Mouse (Mus musculus) forebrain, embryonic 14.5 days (tissue): ENCODE data around the gene Epsti1. TPM values are rescaled to one million over a fixed set of nuclear protein-coding genes. Genes with fewer than 3 reads are reported as not detected.

Experiments
- ATAC-seq: fragments of 200-750 bp; cut with Nextera tagmentation; 2 replicates; pipeline ENCODE4 v1.8.0; 2017; ENCODE audit warnings: mild to moderate bottlenecking, moderate library complexity
- DNase-seq: peaks from one replicate; pipeline ENCODE4 v3.0.0-alpha.2; 2015; ENCODE audit warnings: low spot score
- H3K27ac ChIP-seq: fragments of 300-500 bp; sonication (generic); 2 replicates; pipeline ENCODE4 v1.5.1; 2014; ENCODE audit warnings: low read depth, mild to moderate bottlenecking, control low read depth, low read length, moderate library complexity
- H3K27me3 ChIP-seq: fragments of 300-500 bp; sonication (generic); replicated peaks from 2 replicates; pipeline ENCODE4 v1.6.1; 2014; ENCODE audit warnings: low read length, control low read depth, mixed read lengths; ENCODE audit not compliant: control insufficient read depth, insufficient read depth
- H3K36me3 ChIP-seq: fragments of 300-500 bp; sonication (generic); 2 replicates; pipeline ENCODE4 v1.6.1; 2014; ENCODE audit warnings: low read length, control low read depth; ENCODE audit not compliant: control insufficient read depth, insufficient read depth
- H3K4me1 ChIP-seq: fragments of 300-500 bp; sonication (generic); 2 replicates; pipeline ENCODE4 v1.6.1; 2014; ENCODE audit warnings: antibody characterized with exemption, low read length, control low read depth; ENCODE audit not compliant: control insufficient read depth, insufficient read depth
- H3K4me2 ChIP-seq: fragments of 300-500 bp; sonication (generic); 2 replicates; pipeline ENCODE4 v1.6.1; 2014; ENCODE audit warnings: mild to moderate bottlenecking, control low read depth, low read length
- H3K4me3 ChIP-seq: fragments of 300-500 bp; sonication (generic); 2 replicates; pipeline ENCODE4 v1.5.1; 2014; ENCODE audit warnings: low read depth, low read length, control low read depth
- H3K9ac ChIP-seq: fragments of 300-500 bp; sonication (generic); 2 replicates; pipeline ENCODE4 v1.6.1; 2014; ENCODE audit warnings: mild to moderate bottlenecking, low read length, control low read depth, moderate library complexity
- H3K9me3 ChIP-seq: fragments of 300-500 bp; sonication (generic); replicated peaks from 2 replicates; pipeline ENCODE4 v1.6.1; 2016; ENCODE audit warnings: low read length, control low read depth, mixed read lengths; ENCODE audit not compliant: control insufficient read depth
- WGBS: fragments of 180-500 bp; shearing (Covaris S2); extraction: QIAGEN DNeasy Blood & Tissue Kit; methylation state at CpG from one replicate; pipeline ENCODE4 v1.1.7; 2014; 5-methylcytosine and 5-hydroxymethylcytosine counted together
- polyA plus RNA-seq: library from polyadenylated mRNA; unstranded; fragments of >200 nt; fragmentation: Nextera tagmentation; extraction: Ambion mirVana; gene quantifications from 2 replicates; pipeline ENCODE4 v1.2.1, GENCODE M21; 2014

The Epsti1 gene
- polyA plus RNA-seq = 0.33 and 0.45 TPM in 2 replicates

DNA sequence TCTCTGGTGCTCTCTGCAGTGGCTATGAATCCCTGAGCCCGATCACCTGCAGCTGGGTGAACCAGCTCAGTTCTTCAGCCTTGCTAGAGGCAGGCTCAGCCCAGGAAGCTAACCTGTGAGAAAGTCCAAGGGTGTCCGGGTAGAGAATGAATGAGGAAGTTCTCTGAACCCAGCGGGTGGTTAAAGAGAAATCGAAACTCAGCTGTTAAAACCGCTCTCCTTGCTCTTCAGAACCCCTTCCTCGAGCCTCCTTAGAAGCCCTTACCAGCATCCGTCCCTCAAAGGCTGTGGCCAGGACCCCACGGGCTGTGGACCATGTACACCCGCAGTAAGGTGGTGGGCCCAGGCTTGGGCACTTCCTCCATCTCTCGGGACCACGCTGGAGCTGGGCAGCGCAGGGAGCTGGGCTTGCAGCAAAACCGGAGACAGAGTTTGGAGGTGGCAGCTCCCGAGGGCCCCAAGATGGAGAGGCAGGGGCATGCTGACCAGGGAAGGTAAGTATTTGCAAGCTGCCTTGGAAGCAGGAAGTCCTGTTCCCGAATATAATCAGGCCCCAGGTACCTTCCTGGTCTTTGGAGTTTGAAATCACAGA, at the start of gene Epsti1:
TSS of gene Epsti1 (plus strand) at position 69 of the 592 bp plus-strand sequence.
- H3K4me3 ChIP-seq = no peak within 1 kb of the TSS
- no peak within 1 kb of the TSS for H3K9ac ChIP-seq
- no peaks in the 10 kb centered on the region for H3K36me3 ChIP-seq
- H3K27me3 ChIP-seq = no peaks in the 10 kb centered on the region
- no peaks in the 10 kb centered on the region for H3K9me3 ChIP-seq
- no peak within 1 kb of the TSS for H3K4me2 ChIP-seq
- DNase-seq = no peak
- 66% methylated on average over 15 of the region's 15 CpGs for WGBS
- H3K4me1 ChIP-seq = no peaks in the 10 kb centered on the region
- H3K27ac ChIP-seq = no peak within 1 kb of the TSS
- ATAC-seq = no peak

DNA sequence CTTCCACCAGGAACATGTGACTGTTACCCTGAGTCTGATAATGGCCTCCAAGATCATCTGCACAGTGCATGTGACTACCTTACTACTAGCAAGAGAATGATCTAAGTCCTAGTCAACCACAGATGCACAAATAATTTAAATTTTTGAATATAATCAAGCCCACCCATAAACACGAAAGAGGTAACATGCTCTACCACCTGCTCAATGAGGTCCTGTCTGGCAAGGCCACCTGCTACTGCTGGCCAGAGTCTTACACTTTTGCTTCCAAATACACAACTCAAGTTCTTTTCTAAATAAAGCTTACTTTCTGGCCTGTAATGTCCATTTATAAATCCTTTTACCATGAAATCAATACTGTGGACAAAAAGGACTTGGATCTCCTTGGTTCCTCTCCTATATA, 44.1 kb upstream of the Epsti1 start:
- H3K4me3 ChIP-seq = no peak overlapping the region
- 59% methylated on average over 1 of the region's 1 CpGs for WGBS
- no peaks in the 10 kb centered on the region for H3K4me1 ChIP-seq
- H3K9me3 ChIP-seq = no peaks in the 10 kb centered on the region
- no peak overlapping the region for H3K4me2 ChIP-seq
- no peak overlapping the region for H3K27ac ChIP-seq
- DNase-seq (no peak), ATAC-seq (no peak)
- H3K36me3 ChIP-seq = no peaks in the 10 kb centered on the region
- no peaks in the 10 kb centered on the region for H3K27me3 ChIP-seq
- no peak overlapping the region for H3K9ac ChIP-seq

DNA sequence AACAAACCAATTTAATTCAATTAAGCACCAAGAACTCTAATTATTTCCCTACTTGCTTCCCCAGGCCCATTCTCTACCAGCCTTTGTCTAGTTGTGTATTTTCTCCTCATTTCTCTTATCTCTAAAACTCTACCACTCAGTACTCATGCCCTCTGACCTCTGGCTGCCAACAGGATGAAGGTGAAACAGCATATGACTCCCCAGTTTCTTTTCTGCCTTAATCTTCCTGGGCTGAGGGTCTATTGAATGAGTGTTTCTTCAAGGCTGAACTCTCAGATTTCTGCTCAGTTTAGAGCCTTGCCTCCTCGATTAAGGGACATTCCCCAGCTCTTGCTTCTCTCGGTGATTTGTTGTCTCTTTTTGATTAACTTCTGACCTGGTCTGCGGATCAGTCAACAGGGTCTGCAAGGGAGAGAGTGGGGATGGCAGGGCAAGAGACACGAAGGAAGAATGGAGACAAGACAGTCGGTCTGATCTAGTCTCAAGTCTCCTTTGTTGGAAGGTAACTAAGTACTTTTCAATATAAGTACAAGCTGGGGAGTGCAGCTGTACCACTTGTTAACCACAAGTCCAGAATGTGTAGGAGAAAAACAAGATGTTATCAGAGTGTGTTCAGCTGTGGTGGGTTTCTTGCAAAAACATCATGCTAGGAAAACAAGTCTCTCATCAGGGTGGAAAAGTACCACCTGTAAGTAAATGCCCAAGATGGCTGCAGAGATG, 43.0 kb upstream of the Epsti1 start:
- Histone ChIP-seq H3K9ac (no peak overlapping the region), H3K27ac (no peak overlapping the region), H3K4me2 (no peak overlapping the region), H3K9me3 (no peaks in the 10 kb centered on the region), H3K4me3 (no peak overlapping the region), H3K27me3 (no peaks in the 10 kb centered on the region), H3K4me1 (no peaks in the 10 kb centered on the region), H3K36me3 (no peaks in the 10 kb centered on the region)
- WGBS = 42% methylated on average over 5 of the region's 5 CpGs
- ATAC-seq = no peak
- no peak for DNase-seq

DNA sequence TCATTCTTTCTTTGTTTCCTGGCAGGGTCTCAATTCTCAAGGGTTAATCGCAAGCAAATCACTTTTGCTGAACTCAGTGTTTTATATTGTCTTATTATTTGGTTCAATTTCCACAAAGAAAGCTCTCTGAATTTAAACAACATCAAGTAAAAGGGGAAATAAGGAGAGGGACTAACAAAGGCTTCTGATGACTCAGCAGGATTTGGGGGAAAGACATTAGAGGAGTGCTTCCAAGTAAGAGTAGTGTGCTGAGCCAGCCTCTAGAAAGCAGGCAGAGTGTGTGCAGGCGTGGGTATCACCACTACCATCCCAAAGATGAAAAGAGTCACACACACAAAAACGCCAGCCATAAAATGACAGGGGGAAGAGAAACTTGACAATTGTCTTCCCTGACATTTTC, 40.0 kb upstream of the Epsti1 start:
- WGBS = 19% methylated on average over 3 of the region's 3 CpGs
- H3K4me2 ChIP-seq = no peak overlapping the region
- no peaks in the 10 kb centered on the region for H3K36me3 ChIP-seq
- no peak overlapping the region for H3K9ac ChIP-seq
- H3K9me3 ChIP-seq = no peaks in the 10 kb centered on the region
- no peak overlapping the region for H3K4me3 ChIP-seq
- no peak overlapping the region for H3K27ac ChIP-seq
- no peaks in the 10 kb centered on the region for H3K27me3 ChIP-seq
- no peaks in the 10 kb centered on the region for H3K4me1 ChIP-seq
- DNase-seq (peak; percentile 49), ATAC-seq (no peak)

DNA sequence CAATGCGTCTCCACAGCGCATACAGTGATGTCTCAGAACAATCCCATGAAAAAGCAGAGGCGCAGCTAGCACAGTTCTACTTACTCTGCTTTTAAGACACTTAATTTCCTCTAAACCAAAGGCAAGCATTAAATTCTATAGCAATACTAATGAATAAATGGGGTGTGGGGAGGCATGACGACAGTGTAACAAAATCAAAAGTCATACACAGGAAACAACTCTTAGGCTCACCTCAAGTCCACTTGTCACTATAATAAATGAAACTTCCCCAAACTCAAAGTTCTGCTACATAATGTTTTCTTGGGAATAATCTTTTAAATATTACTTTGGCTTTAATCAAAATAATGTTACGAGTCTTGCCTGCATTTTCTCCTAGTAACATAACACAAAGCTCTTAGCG, 39.5 kb upstream of the Epsti1 start:
- Histone ChIP-seq H3K4me1 (no peaks in the 10 kb centered on the region), H3K9me3 (no peaks in the 10 kb centered on the region), H3K4me2 (no peak overlapping the region), H3K36me3 (no peaks in the 10 kb centered on the region), H3K9ac (no peak overlapping the region), H3K27ac (no peak overlapping the region), H3K4me3 (no peak overlapping the region), H3K27me3 (no peaks in the 10 kb centered on the region)
- WGBS = 85% methylated on average over 6 of the region's 6 CpGs
- ATAC-seq (no peak), DNase-seq (no peak)

DNA sequence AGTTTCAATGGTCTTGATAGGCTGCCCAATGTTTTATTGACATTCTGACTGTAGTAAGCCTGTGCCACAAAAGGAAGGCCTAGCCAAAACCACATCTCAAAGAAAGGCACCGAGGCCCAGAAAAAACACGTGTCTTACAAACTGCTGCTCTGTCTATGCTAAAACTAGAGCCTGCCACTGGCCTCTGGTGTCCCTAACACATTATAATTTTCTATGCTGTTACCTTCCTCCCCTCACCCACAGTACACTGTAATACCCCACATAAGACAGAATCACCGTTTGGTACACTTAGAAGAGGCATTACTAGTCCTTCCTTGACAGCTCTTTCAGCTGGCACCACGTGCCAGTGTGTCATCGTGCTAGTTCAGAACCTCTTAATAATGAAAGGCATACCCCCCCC, 36.4 kb upstream of the Epsti1 start:
- Histone ChIP-seq H3K9me3 (no peaks in the 10 kb centered on the region), H3K9ac (no peak overlapping the region), H3K4me3 (no peak overlapping the region), H3K27me3 (no peaks in the 10 kb centered on the region), H3K4me1 (no peaks in the 10 kb centered on the region), H3K4me2 (no peak overlapping the region), H3K36me3 (no peaks in the 10 kb centered on the region), H3K27ac (no peak overlapping the region)
- ATAC-seq (no peak), DNase-seq (no peak)
- WGBS = 89% methylated on average over 5 of the region's 5 CpGs

DNA sequence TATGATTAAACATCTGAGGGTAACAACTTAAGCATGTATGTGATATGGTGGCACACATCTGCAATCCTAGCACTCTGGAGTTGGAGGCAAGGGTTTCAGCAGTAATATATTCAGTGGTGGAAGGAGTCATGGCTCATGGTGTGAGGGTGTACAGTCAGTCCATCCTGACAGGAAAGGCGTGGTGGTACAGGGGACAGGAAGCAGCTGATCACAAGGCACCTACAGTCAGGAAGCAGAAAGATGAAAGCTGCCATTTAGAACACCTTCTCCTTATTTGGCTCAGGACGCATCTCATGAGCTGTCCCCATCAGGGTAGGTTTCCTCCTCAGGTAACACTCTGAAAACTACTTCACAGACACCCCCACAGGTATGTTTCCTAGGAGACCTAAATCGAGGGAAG, 33.1 kb upstream of the Epsti1 start:
- H3K27ac ChIP-seq = no peak overlapping the region
- no peak overlapping the region for H3K4me3 ChIP-seq
- H3K27me3 ChIP-seq = no peaks in the 10 kb centered on the region
- H3K4me2 ChIP-seq = no peak overlapping the region
- peaks cover 3% of the 10 kb centered on the region; the same call in 1 of the 2 replicates for H3K4me1 ChIP-seq
- ATAC-seq (no peak), DNase-seq (no peak)
- H3K9ac ChIP-seq = no peak overlapping the region
- H3K9me3 ChIP-seq = no peaks in the 10 kb centered on the region
- 92% methylated on average over 3 of the region's 3 CpGs for WGBS
- H3K36me3 ChIP-seq = no peaks in the 10 kb centered on the region

DNA sequence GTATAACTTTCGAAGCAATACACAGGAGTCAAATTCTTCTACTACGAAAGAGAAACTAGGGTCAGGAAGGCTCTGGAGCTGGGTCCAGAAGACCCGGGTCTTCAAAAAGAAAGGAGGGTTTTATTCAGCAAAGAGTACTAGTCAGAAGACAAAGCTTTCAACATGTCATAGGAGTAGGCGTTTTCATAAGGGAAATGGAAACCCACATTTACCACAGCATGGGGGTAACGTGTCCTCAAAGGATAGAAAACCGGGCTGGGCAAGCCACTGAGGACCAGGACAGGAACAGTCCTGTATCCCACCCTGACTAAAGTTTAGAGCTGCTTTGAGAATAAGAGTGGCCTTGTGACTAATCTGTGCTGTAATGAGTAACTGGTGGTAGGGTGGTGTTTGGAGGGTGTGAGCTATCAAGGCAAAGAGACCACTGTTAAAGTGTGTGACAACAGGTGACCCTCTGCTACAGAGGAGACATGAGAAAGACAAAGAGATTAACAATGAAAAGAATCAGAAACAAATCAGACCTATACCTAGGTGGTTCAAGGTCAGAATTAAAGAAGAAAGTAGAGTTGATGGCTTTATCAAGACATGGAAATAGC, 32.6 kb upstream of the Epsti1 start:
- WGBS = 89% methylated on average over 6 of the region's 6 CpGs
- ATAC-seq (no peak), DNase-seq (no peak)
- Histone ChIP-seq H3K4me1 (peaks cover 3% of the 10 kb centered on the region; the same call in 1 of the 2 replicates), H3K27me3 (no peaks in the 10 kb centered on the region), H3K9me3 (no peaks in the 10 kb centered on the region), H3K36me3 (no peaks in the 10 kb centered on the region), H3K9ac (no peak overlapping the region), H3K4me2 (no peak overlapping the region), H3K4me3 (no peak overlapping the region), H3K27ac (no peak overlapping the region)
